ENCODE assay signal across 8 mouse cellular contexts in the genomic region with DNA sequence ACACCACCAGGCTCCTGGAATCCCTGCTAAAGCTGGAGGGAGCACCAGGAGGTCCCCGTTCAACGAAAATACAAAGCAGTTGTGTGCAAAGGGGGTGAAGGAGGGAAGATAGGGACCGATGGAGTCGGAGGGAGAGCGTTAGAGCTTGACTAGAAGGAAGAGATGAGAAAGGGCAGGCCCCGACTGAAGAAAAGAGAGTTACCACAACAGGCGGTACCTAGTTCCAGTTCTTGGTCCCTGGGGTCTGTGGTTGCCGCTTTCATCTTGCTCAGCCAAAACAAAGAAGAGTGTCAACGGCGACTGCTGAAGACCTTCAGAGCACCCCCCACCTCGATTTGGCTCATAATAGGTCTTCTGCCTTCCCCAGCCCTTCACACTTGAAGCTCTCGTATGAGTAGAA. TPM values are rescaled to one million over a fixed set of nuclear protein-coding genes. Genes with fewer than 3 reads are reported as not detected.
DNase-seq lines count a peak whose midpoint lies in the region; ATAC-seq and TF ChIP-seq lines count a peak whose summit lies in the region.

No protein-coding gene starts in this region.

- 9% methylated on average over 12 of the region's 12 CpGs for WGBS in lung, adult 2 months
- 5% methylated on average over 12 of the region's 12 CpGs for WGBS in embryonic facial prominence, embryonic 10.5 days

- no peak for TF ChIP-seq POLR2A in lung, adult 2 months (IDR thresholded peaks at IDR 0.05; ENCODE audit: borderline replicate concordance, extremely low read depth, low read depth, low read length)

- H3K4me3 ChIP-seq in lung, adult 2 months (replicated peaks; ENCODE audit: extremely low read depth, low read depth, low read length): peak overlapping the region; percentile 87
- H3K4me3 ChIP-seq in embryonic facial prominence, embryonic 10.5 days: peak overlapping the region; percentile 97

- no peaks in the 10 kb centered on the region for H3K27me3 ChIP-seq in embryonic facial prominence, embryonic 10.5 days (replicated peaks; ENCODE audit: low read depth, poor library complexity, severe bottlenecking)

- no peak for TF ChIP-seq CTCF in lung, adult 2 months (IDR thresholded peaks at IDR 0.05; ENCODE audit: insufficient read depth, low read length)

- no peak for DNase-seq in lung, adult 2 months
- DNase-seq in lung, postnatal 4 days: no peak
- no peak for DNase-seq in embryonic facial prominence, embryonic 10.5 days (ENCODE audit: low spot score)
- no peak for DNase-seq in gastrocnemius, adult 8-10 months (ENCODE audit: low spot score in 2 of 2)
- no peak for DNase-seq in gastrocnemius, postnatal 4 days (ENCODE audit: low spot score in 2 of 2)
- no peak for DNase-seq in embryo, embryonic 9.5 days (ENCODE audit: extremely low spot score)

- peak; percentile 2 for ATAC-seq in inflammation-experienced regulatory T-cells, adult 6 months
- ATAC-seq in monocyte, adult 5-6 weeks (replicated peaks; ENCODE audit: insufficient number of reproducible peaks, low FRiP score, low TSS enrichment, poor library complexity, severe bottlenecking): peak; percentile 6; the same call in 1 of the 2 replicates

- H3K9me3 ChIP-seq in embryonic facial prominence, embryonic 10.5 days: no peaks in the 10 kb centered on the region

- no peaks in the 10 kb centered on the region for H3K36me3 ChIP-seq in embryonic facial prominence, embryonic 10.5 days (replicated peaks)

- peaks cover 3% of the 10 kb centered on the region for H3K4me1 ChIP-seq in lung, adult 2 months (ENCODE audit: control insufficient read depth, insufficient read depth, low read length)
- peaks cover 15% of the 10 kb centered on the region for H3K4me1 ChIP-seq in embryonic facial prominence, embryonic 10.5 days

- peak overlapping the region; percentile 93 for H3K27ac ChIP-seq in embryonic facial prominence, embryonic 10.5 days (replicated peaks)

RNA-seq across cellular contexts. Expression of a gene that starts 0.8 kb away (rescaled TPM):
- polyA plus RNA-seq in lung, adult 2 months (2012; rRNA removed): 4.4 and 6.0 TPM in 2 replicates
- polyA plus RNA-seq in embryonic facial prominence, embryonic 10.5 days (2016; fragmentation: Nextera tagmentation; extraction: Ambion mirVana): 21.3 TPM in 2 replicates
- 10 to 100 TPM; 28.9 to 31.9 (median 30.2) TPM for polyA plus RNA-seq in inflammation-experienced regulatory T-cells, adult 6 months (2017; shearing (Covaris generic))
- 7.9 to 10.1 TPM (median 8.9 TPM) in 3 replicates for total RNA-seq in monocyte, adult 5-6 weeks (2017)
- 10 to 100 TPM in 3 of 4 experiments, 1 to 10 TPM in 1; 9.7 to 14.7 (median 12.0) TPM for total RNA-seq in gastrocnemius, adult 8-10 months (2022)
- total RNA-seq in gastrocnemius, postnatal 4 days (2021): 10 to 100 TPM; 10.9 to 12.8 TPM

RNA-seq across cellular contexts. Expression of a gene that starts 59.6 kb away (rescaled TPM):
- 1.1 and 1.4 TPM in 2 replicates for polyA plus RNA-seq in lung, adult 2 months (2012; rRNA removed)
- 0.31 TPM in 1 of 2 replicates, not detected in the other for polyA plus RNA-seq in embryonic facial prominence, embryonic 10.5 days (2016; fragmentation: Nextera tagmentation; extraction: Ambion mirVana)
- polyA plus RNA-seq in inflammation-experienced regulatory T-cells, adult 6 months (2017; shearing (Covaris generic)): not detected
- not detected in 3 replicates for total RNA-seq in monocyte, adult 5-6 weeks (2017)
- total RNA-seq in gastrocnemius, adult 8-10 months (2022): not detected
- total RNA-seq in gastrocnemius, postnatal 4 days (2021): under 1 TPM; 0.08 to 0.15 TPM
